Mouse (Mus musculus) heart, postnatal 0 days (tissue): ENCODE measurements at regions not wholly inside any gene's neighbourhood (a gene's known extent, or its start where the extent isn't known, plus 50 kb on each side); places are given as distances from the start of the nearest gene placed in this dataset.

ENCODE experiments used
- CTCF ChIP-seq: IDR thresholded peaks from 2 replicates; pipeline ENCODE4 v1.5.1; 2016; ENCODE audit warnings: antibody characterized with exemption, control low read depth, low read depth
- EP300 ChIP-seq: IDR thresholded peaks from 2 replicates; pipeline ENCODE4 v1.6.1; 2016; ENCODE audit warnings: antibody characterized with exemption, low read depth

- no peak for TF ChIP-seq EP300
- no peak for TF ChIP-seq CTCF
Measured at GRCm38 (mm10) chr4:9083526-9083925, 844.7 kb upstream of the Car8 start.
